Mouse (Mus musculus): ENCODE data around the gene Mycl.

- TF ChIP-seq ZC3H11A (IDR thresholded peaks at IDR 0.05; ENCODE audit: low read depth, low read length) (no peak), MXI1 (IDR thresholded peaks at IDR 0.05; ENCODE audit: low read depth, low read length) (no peak)
These were observed 15.6 kb upstream of the Mycl start for GRCm38 (mm10) chr4:122979826-122980225.
